Mouse (Mus musculus) ES-CJ7 (cell line): ENCODE data around the gene Trim47.
"Not testable (repeated sequence)": the region's sequence is repeated elsewhere in the genome, so short reads cannot be mapped to it uniquely, and the experiment has no call there.

ENCODE experiments used
- DNase-seq: peaks from one replicate; pipeline ENCODE4 v3.0.0; 2011; ENCODE audit warnings: low read depth, low spot score

Gene Trim47

GRCm38 (mm10) chr11:116138096-116138467 lies 11.1 kb upstream of the Trim47 start:
- no peak for DNase-seq

DNA sequence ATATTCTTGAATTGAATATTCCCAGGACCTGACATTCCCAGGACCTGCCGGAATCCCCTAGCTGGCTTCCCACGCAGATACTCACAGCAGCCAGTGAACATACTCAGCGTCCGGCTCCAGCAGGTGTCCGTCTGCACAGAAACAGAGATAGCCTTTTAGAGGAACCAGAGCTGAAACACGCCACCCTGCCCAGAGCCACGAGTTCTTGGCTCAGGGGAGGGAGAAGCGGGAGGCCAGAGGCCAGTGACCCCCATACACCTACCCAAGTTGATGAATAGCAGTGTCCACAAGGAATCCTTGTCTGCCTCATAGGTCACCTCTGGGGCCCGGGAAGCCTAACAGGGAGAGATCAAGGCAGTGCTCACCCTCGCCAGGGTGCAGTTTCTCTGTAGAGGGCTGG lies 7.2 kb upstream of the Trim47 start:
- DNase-seq: no peak

DNA sequence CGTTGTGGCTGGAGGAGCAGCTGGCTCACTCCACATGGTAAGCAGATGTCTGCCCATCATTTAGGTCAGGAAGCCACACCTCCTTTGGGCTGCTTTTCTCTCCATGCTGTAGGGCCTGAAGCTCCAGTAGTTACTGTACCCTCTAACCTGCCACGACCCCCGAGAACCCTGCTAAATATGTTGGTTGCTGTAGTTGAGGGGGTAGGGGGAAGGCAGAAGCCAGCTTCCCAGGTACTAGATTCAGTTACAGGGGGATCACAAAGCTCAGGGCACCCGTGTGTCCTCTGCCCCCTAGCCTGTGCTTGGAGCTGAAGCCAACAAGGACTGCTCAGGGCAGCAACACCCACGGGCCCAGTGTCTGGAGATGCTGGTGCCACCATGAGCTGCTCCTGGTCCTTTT lies 6.5 kb upstream of the Trim47 start:
- DNase-seq: no peak

DNA sequence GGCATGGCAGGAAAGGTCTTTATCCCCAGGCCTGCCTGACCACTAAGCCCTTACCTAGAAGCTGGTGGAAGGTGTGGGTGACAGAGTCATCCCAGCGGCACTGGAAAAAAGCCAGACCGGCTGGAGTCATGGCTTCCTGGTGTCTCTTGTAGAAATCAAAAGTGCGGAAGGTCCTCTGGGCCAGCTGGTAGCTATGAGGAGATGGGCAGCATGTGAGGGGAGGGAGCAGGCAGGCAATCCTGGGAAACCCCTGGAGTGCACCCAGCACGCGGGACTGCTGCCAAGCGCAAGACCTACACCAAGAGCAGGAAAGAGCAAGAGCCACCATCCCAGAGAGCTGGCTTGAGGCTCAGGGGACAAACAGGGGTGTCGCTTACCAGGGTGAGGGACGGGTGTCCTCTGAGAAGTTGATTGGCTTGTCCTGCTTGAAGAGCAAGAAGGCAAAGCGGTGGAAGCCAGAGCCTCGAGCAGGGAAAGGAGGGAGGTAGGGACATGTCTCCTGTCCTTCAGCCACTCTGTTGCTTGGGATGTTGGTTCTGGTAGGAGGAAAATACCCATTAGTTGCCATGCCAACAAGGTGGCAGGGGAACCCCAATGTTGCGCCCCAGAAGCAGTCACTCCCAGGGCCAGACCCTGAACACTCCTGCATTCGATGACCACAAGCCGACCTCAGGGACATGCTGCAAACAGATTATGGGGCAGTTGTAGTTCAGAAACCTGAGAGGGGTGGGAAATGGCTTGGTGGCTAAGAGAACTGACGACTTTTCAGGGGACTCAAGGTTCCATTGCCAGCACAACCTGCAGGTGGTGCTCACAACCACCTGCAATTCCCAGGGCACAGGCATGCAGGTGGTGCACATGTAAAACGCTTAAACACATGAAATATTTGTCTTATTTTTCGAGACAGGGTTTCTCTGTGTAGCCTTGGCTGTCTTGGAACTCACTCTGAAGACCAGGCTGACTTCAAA lies 5.6 kb upstream of the Trim47 start:
- no peak for DNase-seq

GRCm38 (mm10) chr11:116131349-116132170 lies 4.5 kb upstream of the Trim47 start:
- no peak for DNase-seq

GRCm38 (mm10) chr11:116130488-116131205 lies 3.6 kb upstream of the Trim47 start, which contains the start of gene Trim65:
Gene Trim65 (minus strand): TSS chr11:116131128.
- peak; percentile 72 for DNase-seq

GRCm38 (mm10) chr11:116129993-116130487 lies 3.0 kb upstream of the Trim47 start:
- DNase-seq: no peak

DNA sequence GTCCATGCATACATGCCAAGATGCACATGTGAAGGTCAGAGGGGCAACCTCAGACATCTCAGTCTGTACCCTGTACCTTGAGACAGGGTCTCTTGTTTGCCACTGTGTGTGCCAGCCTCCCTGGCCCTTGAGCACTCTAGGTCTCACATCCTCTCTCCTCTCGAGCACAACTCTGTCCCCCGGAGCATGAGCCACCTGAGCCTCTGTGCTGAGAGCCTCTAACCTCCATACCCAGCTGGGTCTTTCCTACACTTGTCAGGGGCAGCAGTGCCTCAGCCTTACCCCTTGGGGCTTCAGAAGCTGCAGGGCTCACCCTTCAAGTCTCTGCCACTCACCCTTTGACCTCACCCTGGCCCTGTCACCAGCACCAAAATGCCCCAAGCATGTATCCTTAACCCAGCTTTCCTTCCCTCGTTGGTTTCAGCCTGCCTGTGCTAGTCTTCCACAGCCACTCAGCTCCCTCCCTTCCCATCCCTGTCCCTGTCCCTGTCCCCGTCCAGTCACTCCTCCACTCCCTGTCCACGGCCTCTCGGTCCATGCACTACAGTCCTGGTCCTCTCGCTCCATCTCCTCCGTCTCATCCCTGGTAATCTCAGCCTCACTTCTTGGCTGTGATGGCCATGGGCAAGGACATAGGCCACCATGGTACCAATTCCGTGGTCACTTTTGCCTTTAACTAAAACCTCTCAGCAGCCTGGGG lies 2.2 kb upstream of the Trim47 start:
- no peak for DNase-seq

DNA sequence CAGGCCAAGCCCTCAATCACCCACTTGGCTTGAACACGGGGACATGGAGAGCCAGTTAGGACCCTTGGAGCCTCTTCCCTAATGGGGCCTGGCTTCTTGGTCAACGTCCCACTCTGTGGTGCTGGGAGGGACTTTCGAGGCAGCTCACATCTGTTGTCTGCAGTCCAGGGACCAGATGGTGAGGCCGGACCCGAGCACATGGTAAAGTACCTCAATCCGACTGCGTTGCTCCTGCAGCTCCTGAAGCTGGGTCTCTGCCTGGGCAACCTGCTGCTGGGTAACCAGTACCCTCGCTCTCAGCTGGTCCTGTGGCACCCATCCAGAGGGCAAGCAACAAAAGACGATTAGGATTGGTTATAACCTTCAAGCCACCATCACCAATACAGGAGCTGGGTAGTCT lies 976 bp upstream of the Trim47 start:
- DNase-seq: no peak

GRCm38 (mm10) chr11:116126261-116126660 lies 749 bp downstream of the Trim47 start:
- no peak for DNase-seq

- not testable (repeated sequence) for DNase-seq
Observed at GRCm38 (mm10) chr11:116121731-116122245, 5.2 kb downstream of the Trim47 start.

DNA sequence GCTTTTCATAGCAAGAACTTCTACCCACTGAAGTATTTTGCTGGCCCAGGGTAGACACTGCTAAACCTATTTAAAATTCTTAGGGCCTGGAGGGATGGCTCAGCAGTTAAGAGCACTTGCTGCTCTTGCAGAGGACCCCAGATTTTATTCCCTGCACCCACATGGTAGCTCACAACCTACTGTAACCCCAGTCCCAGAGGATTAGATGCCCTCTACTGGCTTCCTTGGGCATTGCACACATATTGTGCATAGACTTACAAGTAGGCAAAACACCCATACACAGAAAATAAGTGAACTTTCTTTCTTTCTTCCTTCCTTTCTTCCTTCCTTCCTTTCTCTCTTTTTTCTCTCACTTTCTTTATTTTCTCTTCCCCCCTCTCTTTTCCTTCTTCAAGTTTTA lies 9.2 kb downstream of the Trim47 start:
- peak; percentile 79 for DNase-seq

GRCm38 (mm10) chr11:116117241-116117640 lies 9.8 kb downstream of the Trim47 start:
- DNase-seq: no peak

- DNase-seq: no peak
Observed at GRCm38 (mm10) chr11:116111611-116112203, 15.3 kb downstream of the Trim47 start.

DNA sequence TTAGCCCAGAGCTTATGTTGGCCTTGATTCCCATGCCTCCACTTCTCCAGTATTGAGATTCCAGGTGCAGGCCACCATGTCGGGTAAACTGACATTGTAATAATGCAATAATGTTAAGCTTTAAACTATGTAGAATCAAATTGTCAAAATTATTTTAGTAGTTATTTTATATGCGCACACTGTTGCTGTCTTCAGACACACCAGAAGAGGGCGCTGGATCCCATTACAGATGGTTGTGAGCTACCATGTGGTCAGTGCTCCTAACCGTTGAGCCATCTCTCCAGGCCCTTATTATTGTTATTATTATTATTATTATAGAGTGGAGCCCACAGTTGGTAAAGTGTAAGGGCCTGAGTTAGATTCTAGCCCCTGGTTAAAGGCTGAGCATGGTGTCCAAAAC lies 15.9 kb downstream of the Trim47 start:
- DNase-seq: no peak

- no peak for DNase-seq
Observed at GRCm38 (mm10) chr11:116110540-116110939, 16.5 kb downstream of the Trim47 start.

DNA sequence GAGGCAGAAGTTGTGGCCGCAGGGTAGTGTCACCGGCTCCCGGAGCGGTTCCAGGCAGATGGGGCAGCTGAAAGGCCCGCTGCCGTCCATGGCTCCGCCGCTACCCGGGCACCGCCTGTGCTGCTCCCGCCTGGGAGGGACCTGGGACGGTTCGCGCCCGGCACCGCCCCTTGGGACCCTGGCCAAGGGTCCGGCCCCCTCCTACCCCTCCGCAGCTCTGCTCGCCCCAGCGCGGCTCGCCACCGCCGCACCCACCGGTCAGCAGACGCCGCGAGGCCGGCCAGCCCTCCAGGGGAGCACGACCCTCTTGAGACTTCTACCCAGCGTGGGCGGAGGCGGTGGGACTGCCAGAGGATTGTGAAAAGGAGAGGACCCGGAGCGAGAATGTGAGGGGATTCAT lies 16.9 kb downstream of the Trim47 start:
- no peak for DNase-seq

DNA sequence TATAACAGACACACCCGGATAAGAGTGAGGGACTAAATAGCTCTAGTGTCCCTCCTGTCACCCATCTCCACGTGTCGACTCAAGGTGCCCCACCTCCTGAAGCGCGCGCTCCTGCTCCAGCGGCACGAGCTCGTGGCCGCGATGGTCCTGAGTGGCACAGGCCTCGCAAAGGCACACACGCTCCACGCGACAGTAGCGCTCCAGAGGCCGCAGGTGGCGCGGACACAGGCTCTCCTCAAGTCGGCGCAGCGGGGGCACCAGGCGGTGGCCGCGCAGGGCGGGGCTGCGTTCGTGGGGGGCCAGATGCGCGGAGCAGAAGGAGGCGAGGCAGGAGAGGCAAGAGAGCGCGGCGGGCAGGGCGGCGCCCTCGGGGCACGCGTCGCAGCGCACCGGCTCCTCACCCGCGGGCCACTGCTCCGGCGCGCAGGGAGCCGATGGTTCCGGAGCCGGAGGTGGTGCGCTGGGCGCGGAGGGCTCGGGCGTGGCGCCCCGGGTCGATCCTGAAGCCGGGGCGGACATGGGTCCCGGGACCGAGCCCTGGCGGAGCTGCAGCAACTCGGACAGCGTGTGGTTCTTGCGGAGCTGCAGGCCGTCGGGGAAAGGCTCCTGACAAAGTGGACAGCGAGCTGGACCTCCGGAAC lies 17.4 kb downstream of the Trim47 start:
- no peak for DNase-seq

GRCm38 (mm10) chr11:116108464-116109137 lies 18.4 kb downstream of the Trim47 start:
- DNase-seq: no peak
